Mouse (Mus musculus) thymus, adult 18-20 months (tissue): ENCODE results near the gene Arrb1.
"Not testable (repeated sequence)": the region's sequence is repeated elsewhere in the genome, so short reads cannot be mapped to it uniquely, and the experiment has no call there.

Experiments used
- DNase-seq, 2 experiments: peaks; one replicate each; pipeline ENCODE4 v3.0.0; 2022; ENCODE audit warnings: mixed read lengths in 2 of 2

Gene Arrb1

GRCm38 (mm10) chr7:99534901-99535735 lies at the start of gene Arrb1:
Arrb1 (plus strand) TSS chr7:99535466.
- peak; percentile 68 to 74 for DNase-seq

- no peak for DNase-seq
Measured at GRCm38 (mm10) chr7:99489708-99490107, 45.6 kb upstream of the Arrb1 start.

- no peak for DNase-seq
Measured at GRCm38 (mm10) chr7:99499128-99499527, 36.1 kb upstream of the Arrb1 start.

GRCm38 (mm10) chr7:99500201-99500600 lies 35.1 kb upstream of the Arrb1 start:
- DNase-seq = peak; percentile 40 to 43

GRCm38 (mm10) chr7:99500655-99501054 lies 34.6 kb upstream of the Arrb1 start:
- DNase-seq = no peak

- DNase-seq = no peak
Measured at GRCm38 (mm10) chr7:99501148-99501547, 34.1 kb upstream of the Arrb1 start.

- DNase-seq = no peak
Measured at GRCm38 (mm10) chr7:99504556-99504955, 30.7 kb upstream of the Arrb1 start.

- DNase-seq = not testable (repeated sequence)
Measured at GRCm38 (mm10) chr7:99508187-99508586, 27.1 kb upstream of the Arrb1 start.

GRCm38 (mm10) chr7:99510087-99510501 lies 25.2 kb upstream of the Arrb1 start:
- no peak for DNase-seq

GRCm38 (mm10) chr7:99516092-99516813 lies 19.0 kb upstream of the Arrb1 start:
- no peak for DNase-seq

GRCm38 (mm10) chr7:99516814-99517157 lies 18.5 kb upstream of the Arrb1 start:
- DNase-seq = no peak

- DNase-seq = no peak
Measured at GRCm38 (mm10) chr7:99518954-99519644, 16.2 kb upstream of the Arrb1 start.

GRCm38 (mm10) chr7:99523121-99523520 lies 12.1 kb upstream of the Arrb1 start:
- no peak for DNase-seq

GRCm38 (mm10) chr7:99523837-99524236 lies 11.4 kb upstream of the Arrb1 start:
- no peak for DNase-seq

GRCm38 (mm10) chr7:99528547-99528946 lies 6.7 kb upstream of the Arrb1 start:
- no peak for DNase-seq

- DNase-seq = no peak
Measured at GRCm38 (mm10) chr7:99529410-99529809, 5.9 kb upstream of the Arrb1 start.

- no peak for DNase-seq
Measured at GRCm38 (mm10) chr7:99531408-99531970, 3.8 kb upstream of the Arrb1 start.

- DNase-seq = no peak
Measured at GRCm38 (mm10) chr7:99532526-99532925, 2.7 kb upstream of the Arrb1 start.

- no peak for DNase-seq
Measured at GRCm38 (mm10) chr7:99533600-99533999, 1.7 kb upstream of the Arrb1 start.

- no peak for DNase-seq
Measured at GRCm38 (mm10) chr7:99534501-99534900, 765 bp upstream of the Arrb1 start.

- peak in 1 of 2 experiments; percentile 42 for DNase-seq
Measured at GRCm38 (mm10) chr7:99535741-99536501, 655 bp downstream of the Arrb1 start.

- DNase-seq = no peak
Measured at GRCm38 (mm10) chr7:99537183-99537756, 2.0 kb downstream of the Arrb1 start.
